Mouse (Mus musculus) naive thymus-derived CD4-positive, alpha-beta T cell, adult 2 months (primary cell): Measurements from ENCODE around the gene Ifrd1.

Experiments
- DNase-seq: peaks from one replicate; pipeline ENCODE4 v3.0.0-alpha.2; 2011; ENCODE audit warnings: low read depth

Gene Ifrd1

DNA sequence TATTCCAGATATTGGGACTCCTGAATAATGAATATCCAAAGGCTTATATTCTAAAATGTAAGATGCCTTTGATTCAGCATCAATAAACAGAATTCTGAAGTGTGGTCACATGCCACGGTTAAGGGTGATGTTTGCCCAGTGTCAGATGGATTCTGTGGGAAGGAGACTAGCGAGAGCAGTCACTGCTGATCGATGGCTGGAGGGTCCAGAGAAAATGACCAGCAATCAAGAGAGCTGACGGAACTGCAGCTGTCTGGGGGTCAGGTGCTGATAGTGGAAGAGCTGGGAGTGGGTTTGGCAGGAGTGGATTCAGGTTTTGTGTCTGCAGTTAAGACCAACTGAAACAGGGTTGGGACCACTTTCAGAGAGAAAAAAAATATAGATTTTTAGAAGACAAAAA lies 5.1 kb downstream of the Ifrd1 start:
- DNase-seq = no peak

DNA sequence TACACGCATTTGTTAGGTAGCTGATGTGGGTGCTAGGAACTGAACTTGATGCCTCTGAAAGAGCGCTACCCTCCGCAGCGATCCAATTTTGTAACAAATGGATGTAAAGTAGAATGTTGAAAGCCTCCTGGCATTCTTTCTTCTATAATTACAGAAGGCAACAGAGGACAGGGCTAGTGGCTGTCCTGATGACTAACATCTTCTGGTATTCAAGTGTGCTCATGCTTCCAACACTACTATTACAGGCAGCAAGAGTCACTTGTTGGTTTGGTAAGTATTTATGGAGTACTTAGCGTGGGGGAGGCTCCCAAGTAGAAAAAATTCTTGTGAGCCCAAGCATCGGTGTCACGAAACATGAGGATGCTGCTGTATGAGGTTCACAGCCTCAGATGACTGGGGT lies 9.1 kb downstream of the Ifrd1 start:
- no peak for DNase-seq

DNA sequence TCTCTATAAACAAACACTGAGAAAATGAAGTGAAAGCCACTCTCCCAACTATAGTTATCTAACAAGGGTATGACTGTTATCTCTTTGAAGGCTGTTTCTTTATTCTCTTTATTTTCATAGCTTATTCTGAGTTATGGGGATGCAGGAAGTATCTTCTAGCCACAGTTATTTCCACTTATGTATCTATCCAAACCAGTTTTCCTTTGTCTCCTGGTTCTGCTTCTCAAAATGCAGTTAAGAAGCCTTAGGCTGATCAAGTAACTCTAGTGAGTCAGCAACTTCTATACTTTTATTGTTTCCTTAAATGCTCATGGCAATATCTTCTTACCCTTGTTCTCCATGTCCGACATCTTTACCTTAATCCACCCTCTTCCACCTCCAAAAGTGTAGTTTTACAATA lies 16.1 kb downstream of the Ifrd1 start:
- DNase-seq = no peak

DNA sequence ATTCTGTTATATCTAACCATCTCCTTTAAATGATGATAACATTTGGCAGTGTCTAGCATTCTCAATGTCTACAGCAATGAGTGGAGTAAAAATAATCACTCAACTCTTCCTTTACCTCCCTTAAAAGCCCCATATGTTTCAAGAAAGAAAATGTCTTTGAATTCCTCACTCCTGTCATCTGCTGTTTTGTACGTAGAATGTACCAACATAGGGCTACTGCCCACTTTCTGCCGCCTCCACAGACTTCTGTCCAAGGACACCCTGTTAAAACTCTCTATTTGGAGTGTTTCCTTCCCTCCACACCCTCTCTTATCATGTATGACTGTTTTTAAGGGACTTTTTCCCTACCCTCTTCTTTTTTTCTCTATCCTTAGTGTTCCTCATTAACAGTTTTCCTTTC lies 16.7 kb downstream of the Ifrd1 start:
- no peak for DNase-seq

DNA sequence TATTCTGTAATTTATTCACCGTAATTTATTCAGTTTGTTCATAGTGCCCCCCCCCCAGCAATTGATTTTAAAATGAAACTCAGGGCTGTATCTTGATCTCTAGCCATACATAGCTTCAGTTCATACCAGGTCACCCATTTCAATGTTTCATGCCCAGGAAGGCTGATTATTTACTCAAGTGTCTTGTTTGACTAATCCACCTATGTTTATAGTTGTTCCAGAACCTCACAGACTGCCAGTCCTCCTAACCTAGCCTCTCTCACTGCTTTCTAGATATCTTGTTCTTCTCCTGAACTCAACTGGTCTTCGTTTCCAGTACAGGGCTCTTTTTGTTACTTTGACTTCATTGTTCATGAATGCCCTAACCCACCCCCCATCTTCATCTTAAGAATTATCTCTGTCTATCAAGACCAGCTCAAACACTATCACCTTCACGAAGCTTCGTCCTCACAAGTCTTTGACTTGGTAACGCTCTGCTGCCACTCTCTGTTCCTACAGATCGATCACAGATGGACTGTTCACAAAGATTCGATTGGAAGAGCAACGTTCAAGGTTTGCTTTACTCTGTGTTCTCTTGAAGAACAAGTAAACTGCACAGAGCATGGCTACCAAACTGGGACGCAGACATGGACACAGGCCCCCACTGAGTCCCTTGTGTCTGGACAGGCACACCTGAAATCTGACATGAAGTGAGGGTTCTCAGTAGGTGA lies 24.0 kb downstream of the Ifrd1 start:
- no peak for DNase-seq

DNA sequence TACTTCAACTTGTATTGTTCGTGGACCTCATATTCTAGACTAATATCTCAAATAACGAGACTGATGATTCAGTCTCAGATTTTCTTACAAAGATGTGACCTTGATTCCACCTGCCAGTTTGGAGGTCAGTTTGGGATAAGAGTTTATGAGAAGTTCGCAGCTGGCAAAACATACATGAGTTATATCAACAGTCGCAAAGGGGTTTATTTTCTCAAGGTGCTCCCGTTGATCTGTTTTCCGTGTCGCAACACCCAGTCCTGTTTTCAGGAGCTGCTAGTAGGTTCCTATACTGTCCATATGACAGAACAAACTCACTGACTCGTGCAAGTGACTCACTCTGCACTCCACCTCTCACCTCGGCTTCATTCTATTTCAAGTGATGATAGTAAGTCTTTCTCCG lies 24.6 kb downstream of the Ifrd1 start:
- DNase-seq = no peak

DNA sequence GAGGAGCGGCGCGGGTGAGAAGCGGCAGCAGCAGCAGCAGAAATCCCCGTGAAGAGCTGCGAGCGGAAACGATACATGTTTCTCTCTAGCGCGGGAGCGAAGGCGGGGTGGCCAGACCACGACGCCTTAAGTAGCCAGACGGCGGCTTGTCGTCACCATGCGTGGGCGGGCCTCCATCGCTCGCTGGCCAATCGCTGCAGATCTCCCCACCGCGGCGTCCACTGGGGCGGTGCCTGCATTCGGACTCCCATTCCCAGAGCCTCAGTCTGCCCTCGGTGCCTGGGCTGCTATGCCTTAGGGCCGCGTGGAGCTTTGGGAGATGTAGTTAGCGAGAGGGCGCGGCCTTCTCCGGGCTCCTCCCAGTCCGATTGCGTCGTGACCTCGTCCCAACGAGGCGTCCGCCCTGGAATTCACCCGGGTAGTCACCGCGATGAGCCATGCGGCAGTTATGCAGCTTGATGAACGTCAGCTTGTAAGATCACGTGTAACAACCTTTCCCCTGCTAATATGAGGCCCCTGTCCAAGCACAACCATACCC lies 25.2 kb downstream of the Ifrd1 start:
- peak; percentile 99 for DNase-seq

DNA sequence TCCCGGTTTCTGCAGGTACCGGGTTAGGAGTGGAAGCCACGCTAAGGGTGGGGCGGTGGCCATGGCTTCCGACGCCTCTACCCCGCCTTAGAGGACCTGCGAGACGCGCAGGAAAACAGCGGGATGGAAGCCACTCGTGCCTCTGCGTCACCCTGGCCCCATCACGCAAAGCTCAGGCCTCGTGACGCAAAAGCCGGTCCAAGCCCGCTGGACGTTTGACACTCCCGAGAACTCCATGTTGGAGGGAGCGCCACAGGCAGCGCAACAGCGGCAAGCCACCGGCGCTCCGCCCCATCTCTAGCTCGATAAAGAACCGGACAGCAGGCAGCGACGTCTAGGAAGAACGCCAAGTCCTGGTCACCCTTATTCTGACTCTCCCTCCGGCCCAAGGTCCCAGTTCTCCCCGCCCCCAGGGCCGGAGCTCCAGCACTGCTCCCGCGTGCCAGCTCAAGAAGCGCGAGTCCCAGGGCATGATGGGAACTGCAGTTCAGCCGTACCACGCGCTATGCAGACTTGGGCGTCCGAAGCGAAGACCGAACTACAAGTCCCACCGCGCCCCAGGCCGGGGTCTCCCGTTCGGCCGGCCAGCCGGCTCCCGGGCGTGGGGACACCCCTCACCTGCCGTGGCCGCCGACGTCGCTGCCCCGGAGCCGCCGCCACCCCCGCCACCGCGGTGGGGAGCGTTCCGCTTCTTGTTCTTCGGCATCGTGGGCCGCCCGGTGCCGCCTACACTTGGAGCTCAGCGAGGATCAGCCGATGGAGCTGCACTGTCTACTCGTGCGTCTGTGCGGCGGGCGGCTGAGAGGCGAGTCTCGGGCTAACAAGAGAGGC lies 25.8 kb downstream of the Ifrd1 start:
- DNase-seq = peak; percentile 89

DNA sequence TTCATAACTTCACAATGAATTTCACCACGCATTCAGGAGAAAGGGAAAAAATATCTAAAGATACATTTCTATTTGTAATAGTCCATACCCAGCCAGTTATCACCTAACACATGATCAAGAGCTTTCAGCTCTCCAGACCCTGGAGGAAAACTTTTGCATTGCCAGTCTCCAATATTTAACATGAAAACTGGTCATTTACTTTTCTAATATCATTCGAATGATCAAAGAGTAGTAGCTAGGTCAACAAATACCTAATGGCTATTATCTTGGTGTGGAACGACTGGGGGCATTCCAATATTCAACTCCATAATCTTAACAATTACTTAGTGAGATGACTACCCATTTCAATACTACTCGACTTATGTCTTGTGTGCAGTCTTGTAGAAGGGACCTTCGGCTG lies 26.7 kb downstream of the Ifrd1 start:
- DNase-seq = no peak

DNA sequence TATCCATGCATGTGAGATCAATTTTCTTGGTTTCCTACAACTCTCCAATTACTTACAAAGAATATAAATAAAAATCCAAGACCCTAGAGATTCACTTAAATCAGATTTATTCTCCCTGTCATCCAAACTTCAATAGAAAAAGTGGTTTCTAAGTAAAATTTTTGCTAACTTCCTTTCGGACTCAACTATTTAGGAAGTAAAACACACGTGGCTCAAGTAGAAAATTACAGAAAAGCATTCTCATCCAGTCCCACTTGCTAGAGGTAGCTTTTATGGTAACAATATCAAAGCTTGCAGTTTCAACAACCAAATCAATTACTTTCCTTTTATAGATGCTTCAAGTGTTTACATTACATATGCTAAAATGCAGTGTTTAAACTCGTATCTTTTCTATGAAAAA lies 27.4 kb downstream of the Ifrd1 start:
- no peak for DNase-seq

DNA sequence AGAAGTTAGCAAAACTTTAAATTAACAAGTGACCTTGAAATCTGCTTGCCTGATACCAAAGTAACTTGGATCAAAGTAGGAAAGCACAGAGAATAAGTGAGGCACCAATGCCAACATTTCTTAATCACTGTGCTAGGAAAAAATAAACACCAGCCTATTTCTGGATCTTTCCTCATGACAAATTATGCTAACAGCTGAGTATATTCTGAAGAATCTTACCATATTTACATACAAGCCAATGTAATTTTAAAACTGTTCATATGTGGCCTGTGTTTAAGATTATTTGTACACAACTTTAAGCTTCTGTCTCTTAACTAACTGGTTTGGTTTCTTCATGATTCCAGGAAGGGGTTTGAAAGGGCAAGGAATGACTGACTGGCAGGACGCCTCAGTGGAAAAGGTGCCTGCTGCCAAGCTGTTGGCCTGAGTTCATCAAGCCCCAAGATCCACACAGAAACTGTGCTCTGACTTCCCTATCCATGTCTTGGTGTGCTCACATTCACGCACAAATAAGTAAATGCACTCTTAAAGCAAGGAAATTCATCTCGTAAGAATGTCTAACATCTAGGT lies 28.2 kb downstream of the Ifrd1 start:
- no peak for DNase-seq

DNA sequence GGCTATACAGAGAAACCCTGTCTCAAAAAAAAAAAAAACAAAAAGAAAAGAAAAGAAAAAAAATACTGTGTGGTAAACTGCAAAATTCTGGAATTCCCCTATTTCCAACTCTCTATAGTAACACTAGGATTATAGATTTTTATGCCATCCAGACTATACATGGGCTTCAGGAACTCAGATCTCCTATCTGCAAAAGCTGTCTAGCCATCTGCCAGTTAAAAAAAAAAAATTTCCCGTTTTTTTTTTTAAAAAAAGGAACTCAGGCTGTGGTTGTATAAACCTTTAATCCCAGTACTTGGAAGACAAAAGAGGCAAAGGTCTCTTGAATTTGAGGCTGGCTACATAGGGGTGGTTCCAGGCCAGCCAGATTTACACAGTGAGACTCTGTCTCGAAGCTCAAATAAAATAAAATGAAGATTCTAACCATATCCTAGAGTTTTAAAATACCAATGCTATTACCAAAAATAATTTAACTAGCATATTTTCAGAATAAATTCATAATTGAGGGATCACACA lies 29.8 kb downstream of the Ifrd1 start:
- DNase-seq = no peak

DNA sequence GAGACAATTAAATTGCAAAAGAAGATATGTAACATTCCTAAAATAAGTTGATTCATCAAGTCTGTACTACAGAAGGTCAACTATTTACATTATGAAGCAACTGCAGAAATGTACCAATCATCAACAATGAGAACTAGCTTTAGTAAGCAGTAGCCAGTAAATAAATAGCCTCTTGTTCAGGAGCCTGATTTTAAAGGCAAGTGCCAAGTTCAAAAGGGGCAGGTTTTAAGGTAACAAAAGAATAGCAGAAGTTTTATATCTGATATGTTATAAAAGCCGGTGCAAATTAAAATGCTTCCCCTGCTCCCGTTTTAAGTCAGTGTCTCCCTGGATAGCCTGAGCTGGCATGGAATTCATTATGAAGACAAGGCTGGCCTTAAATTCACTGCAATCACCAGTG lies 30.5 kb downstream of the Ifrd1 start:
- DNase-seq = no peak

DNA sequence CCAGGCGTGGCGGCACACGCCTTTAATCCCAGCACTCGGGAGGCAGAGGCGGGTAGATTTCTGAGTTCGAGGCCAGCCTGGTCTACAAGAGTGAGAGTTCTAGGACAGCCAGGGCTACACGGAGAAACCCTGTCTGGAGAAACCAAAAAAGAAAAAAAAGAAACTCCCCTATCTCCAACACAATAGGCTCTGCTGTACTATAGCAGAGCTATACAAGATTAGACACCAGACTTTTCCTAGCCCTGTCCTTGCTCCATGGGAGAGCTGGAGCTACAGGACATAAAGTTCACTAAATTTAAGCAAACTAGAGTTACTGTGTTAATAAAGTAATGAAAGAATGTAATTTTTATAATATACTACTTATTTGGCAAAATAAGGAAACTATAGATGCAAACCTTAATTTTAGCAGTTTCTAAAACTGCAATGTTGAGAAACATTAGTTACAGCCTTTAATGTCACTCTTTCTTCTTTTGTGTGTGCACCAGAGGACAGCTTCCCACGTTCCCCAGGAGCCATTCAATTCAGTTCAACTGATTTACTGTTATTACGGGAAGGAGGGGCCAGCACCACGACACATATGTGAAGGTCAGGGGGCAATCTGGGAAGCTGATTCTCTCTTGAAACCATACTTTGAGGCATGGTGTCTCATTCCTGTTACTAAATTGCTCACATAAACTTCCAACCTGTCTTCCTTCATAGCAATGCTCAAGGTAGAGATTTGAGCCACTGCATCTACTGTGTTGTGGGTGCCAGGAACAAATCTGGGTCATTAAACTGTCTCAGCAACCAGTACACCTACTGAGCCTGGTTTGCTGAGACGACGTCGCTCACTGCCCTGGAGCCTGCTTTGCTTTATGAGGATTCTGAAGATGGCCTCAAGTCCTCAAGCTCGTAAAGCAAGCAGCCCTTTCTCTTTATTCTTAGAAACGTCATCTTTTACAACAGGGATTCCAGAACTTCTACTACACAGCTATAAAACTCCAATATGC lies 33.1 kb downstream of the Ifrd1 start:
- no peak for DNase-seq

DNA sequence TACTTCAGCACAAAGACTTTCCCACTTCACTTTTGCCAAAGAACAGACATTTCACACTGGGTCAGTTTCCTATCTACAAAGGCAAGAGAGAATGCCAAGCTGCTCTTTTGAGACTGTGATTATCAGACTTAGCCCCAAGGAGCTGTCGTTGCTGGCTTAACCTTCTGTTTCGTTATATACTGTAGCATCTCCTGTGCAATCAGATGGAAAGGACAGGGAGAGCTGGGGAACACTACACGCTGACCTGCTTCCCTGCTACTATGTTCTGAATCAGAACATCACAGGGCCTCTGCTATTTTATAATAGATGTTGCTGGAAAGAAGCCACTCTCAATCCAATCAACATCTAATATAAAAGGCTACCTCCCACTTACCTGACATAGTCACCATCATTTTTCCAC lies 39.3 kb downstream of the Ifrd1 start:
- no peak for DNase-seq

DNA sequence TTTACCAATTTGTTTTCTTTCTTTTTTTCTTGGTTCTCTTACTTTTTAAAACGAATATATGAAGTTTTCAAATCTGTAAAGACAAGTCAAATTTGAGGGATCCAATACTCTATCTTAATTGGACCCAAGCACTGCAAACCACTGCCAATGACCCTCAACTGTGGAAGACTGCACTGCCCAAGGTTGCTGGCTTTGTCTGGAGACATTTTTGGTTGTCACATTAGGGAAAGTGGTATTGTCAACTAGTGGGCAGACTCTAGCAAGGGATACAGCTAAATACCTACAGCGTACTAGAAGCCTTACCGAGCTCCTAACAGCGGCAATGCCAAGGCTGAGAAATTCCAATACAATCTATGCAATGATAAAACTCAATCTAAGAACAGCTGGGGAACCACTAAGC lies 40.4 kb downstream of the Ifrd1 start:
- DNase-seq = no peak

DNA sequence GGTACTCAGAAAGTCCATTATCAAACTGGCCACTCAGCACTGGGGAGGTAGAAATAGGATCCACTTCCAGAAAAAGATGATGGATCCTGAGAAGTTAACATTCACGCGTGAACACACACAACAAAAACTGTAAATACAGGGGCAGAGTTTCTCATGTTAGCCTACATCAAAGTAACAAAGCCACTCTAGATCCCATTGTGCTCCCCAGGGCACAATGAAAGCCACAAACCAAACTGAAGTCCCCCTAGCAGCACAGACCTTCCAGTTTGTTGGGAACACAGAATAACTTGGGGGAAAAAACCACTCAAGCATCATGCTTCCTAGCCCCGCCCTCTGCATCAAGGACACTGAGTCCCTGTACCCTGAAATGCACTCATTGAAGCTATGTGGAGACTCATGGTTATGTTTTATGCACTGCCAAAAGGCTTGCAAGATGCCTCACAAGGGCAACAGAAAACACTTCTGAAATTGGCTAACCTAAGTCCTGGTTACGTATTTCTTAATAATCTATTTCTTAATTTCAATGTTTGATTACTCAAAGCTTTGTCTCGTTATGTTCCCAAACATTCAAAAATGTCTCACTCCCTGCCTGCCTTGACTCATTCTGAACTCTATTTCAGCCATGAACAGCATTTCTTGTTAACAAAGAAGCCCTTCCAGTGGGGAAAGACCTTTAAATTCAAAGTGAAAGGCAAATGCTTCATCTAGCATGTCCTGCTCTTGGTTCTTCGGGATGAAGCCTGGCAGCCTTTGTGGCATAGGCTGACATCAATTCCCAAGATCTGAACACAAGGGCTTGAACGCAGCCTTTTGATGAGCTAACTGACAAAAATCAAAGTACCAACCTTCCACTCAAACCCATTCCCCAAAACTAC lies 45.9 kb downstream of the Ifrd1 start:
- no peak for DNase-seq

DNA sequence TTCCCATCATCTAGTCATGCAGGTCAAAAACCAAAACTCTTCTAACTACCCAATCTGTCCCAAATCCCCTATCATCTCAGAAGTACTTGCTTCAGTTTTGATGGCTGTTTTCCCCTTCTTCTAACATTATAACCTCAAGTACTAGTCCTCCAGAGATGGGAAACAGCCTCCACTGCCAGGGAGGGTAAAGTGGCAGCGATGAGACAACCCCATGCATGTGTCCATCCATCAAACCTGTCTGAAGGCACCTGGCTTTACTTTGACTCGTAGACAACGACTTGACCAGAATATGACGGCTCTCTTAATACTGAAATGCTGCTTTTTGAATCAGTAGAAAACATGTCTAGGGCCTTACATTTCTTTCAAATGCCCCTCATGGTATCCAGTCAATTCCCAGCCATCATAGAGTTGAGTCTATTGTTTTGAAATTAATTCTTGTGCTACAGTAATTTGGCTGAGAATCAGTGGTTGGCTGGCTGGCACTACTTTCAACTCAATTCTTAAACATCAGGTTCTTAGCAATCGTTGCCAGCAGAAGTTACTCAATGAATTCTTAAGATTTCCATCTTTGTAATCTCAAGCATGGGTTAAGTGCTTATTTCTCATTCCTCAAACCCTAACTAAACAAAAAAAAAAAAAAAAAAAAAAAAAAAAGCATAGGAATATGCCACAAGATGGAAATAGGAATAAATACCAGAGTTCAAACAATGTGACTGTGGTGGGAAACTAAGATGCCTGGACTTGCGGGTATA lies 47.6 kb downstream of the Ifrd1 start:
- no peak for DNase-seq

DNA sequence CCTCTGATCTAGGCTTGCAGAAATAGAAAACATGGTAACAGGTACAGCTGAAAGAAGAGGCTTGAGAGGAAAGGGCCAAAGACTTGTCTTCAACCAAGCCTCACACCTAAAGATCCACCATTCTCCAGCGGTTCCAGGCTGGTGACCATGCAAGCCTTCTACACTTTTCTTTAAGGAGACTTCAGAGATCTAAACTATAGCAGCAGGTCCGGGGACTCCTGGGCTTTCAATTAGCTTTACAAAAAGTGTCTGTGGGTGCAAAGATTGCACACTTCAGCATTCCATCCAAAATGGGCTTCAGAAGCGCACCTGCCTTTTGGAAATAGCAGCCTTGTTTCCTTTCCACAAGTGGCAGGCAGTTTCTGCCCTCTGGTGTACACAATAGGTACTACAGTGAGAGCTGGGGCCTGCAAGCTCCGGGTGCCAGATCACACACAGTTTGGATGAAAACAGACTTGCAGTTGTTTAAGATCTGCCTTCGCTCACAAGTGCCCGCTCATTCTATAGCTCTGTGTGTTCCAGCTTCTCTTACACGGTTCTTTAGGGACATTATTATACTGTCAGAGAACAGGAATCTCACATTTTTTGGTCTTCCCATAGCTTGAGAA lies 48.4 kb downstream of the Ifrd1 start:
- peak; percentile 82 for DNase-seq
